Mouse (Mus musculus) kidney, postnatal 0 days (tissue): ENCODE data around the gene Olfr1395. TPM values are rescaled to one million over a fixed set of nuclear protein-coding genes. Genes with fewer than 3 reads are reported as not detected.

Source experiments
- ATAC-seq: fragments of 200-750 bp; cut with Nextera tagmentation; replicated peaks from 2 replicates; pipeline ENCODE4 v1.8.0; 2017; ENCODE audit warnings: low read depth, moderate number of reproducible peaks, moderate TSS enrichment, moderate library complexity; ENCODE audit not compliant: low FRiP score
- DNase-seq: peaks from one replicate; pipeline ENCODE4 v3.0.0-alpha.2; 2016; ENCODE audit warnings: low spot score
- H3K27ac ChIP-seq: fragments of 300-500 bp; sonication (generic); 2 replicates; pipeline ENCODE4 v1.5.1; 2014; ENCODE audit warnings: mild to moderate bottlenecking
- H3K27me3 ChIP-seq: fragments of 300-500 bp; sonication (generic); 2 replicates; pipeline ENCODE4 v1.6.1; 2014; ENCODE audit warnings: low read length, mixed read lengths; ENCODE audit not compliant: insufficient read depth
- H3K36me3 ChIP-seq: fragments of 300-500 bp; sonication (generic); 2 replicates; pipeline ENCODE4 v1.6.1; 2014; ENCODE audit warnings: low read length, mixed read lengths; ENCODE audit not compliant: insufficient read depth
- H3K4me1 ChIP-seq: fragments of 300-500 bp; sonication (generic); replicated peaks from 2 replicates; pipeline ENCODE4 v1.6.1; 2014; ENCODE audit warnings: antibody characterized with exemption, low read length, mixed read lengths; ENCODE audit not compliant: insufficient read depth
- H3K4me2 ChIP-seq: fragments of 300-500 bp; sonication (generic); 2 replicates; pipeline ENCODE4 v1.6.1; 2014; ENCODE audit warnings: mild to moderate bottlenecking, low read length, moderate library complexity, mixed read lengths
- H3K4me3 ChIP-seq: fragments of 300-500 bp; sonication (generic); replicated peaks from 2 replicates; pipeline ENCODE4 v1.5.1; 2014; ENCODE audit warnings: low read depth, low read length
- H3K9ac ChIP-seq: fragments of 300-500 bp; sonication (generic); 2 replicates; pipeline ENCODE4 v1.6.1; 2014; ENCODE audit warnings: low read depth, low read length
- H3K9me3 ChIP-seq: fragments of 300-500 bp; sonication (generic); replicated peaks from 2 replicates; pipeline ENCODE4 v1.6.1; 2016; ENCODE audit warnings: low read length, inconsistent platforms, mixed read lengths
- CTCF ChIP-seq: IDR thresholded peaks from 2 replicates; pipeline ENCODE4 v1.5.1; 2016; ENCODE audit warnings: antibody characterized with exemption, low read depth, mild to moderate bottlenecking, moderate library complexity
- WGBS: fragments of 180-500 bp; shearing (Covaris S2); extraction: QIAGEN DNeasy Blood & Tissue Kit; methylation state at CpG from one replicate; pipeline ENCODE4 v1.1.7; 2014; 5-methylcytosine and 5-hydroxymethylcytosine counted together
- polyA plus RNA-seq: library from polyadenylated mRNA; unstranded; fragments of >200 nt; fragmentation: Nextera tagmentation; extraction: Ambion mirVana; gene quantifications from 2 replicates; pipeline ENCODE4 v1.2.1, GENCODE M21; 2015

Olfr1395 gene
- polyA plus RNA-seq, 1 experiment from 2014 or later = not detected

- peak overlapping the region; percentile 14; the same call in 1 of the 2 replicates for H3K4me2 ChIP-seq
- TF ChIP-seq CTCF = peak; percentile 94
Observed at GRCm38 (mm10) chr11:49103047-49103693, 38.9 kb upstream of the Olfr1395 start.

DNA sequence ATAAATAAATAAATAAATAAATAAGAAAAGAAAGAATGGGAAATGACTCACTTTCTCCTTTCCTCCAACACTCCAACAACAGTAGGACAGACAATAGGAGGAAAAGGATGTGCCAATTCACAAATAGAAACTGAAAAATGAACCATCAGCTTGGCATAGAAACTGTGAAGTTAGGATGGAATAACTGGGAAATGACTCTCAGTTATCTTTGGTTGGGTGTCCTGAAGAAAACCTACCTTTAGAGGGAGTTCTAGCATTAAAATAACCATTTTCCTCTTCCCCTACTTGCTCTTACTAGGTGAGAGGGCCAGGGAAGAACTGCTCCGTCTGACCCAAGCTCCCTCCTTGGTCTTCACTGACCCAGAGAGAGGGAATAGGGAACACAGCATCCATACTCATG lies 36.3 kb upstream of the Olfr1395 start:
- H3K4me1 ChIP-seq = no peaks in the 10 kb centered on the region
- no peaks in the 10 kb centered on the region for H3K27me3 ChIP-seq
- ATAC-seq = no peak
- H3K36me3 ChIP-seq = no peaks in the 10 kb centered on the region
- H3K9me3 ChIP-seq = no peaks in the 10 kb centered on the region
- no peak overlapping the region for H3K4me2 ChIP-seq
- DNase-seq = peak; percentile 22
- H3K27ac ChIP-seq = no peak overlapping the region
- no peak overlapping the region for H3K4me3 ChIP-seq
- no peak for TF ChIP-seq CTCF
- WGBS = 75% methylated on average over 1 of the region's 1 CpGs
- H3K9ac ChIP-seq = no peak overlapping the region

More at GRCm38 (mm10) chr11:49103047-49103693, 38.9 kb upstream of the Olfr1395 start:
- no peak overlapping the region for H3K27ac ChIP-seq
- no peaks in the 10 kb centered on the region for H3K4me1 ChIP-seq
- H3K27me3 ChIP-seq = no peaks in the 10 kb centered on the region
- 10% methylated on average over 8 of the region's 8 CpGs for WGBS
- H3K36me3 ChIP-seq = no peaks in the 10 kb centered on the region
- no peak overlapping the region for H3K4me3 ChIP-seq
- ATAC-seq (peak; percentile 45; the same call in 1 of the 2 replicates), DNase-seq (peak; percentile 93)
- H3K9me3 ChIP-seq = no peaks in the 10 kb centered on the region
- no peak overlapping the region; the same call in 1 of the 2 replicates for H3K9ac ChIP-seq

GRCm38 (mm10) chr11:49107650-49108537 lies 34.2 kb upstream of the Olfr1395 start:
- 45% methylated on average over 10 of the region's 10 CpGs for WGBS
- Histone ChIP-seq H3K36me3 (no peaks in the 10 kb centered on the region), H3K27ac (no peak overlapping the region)

DNA sequence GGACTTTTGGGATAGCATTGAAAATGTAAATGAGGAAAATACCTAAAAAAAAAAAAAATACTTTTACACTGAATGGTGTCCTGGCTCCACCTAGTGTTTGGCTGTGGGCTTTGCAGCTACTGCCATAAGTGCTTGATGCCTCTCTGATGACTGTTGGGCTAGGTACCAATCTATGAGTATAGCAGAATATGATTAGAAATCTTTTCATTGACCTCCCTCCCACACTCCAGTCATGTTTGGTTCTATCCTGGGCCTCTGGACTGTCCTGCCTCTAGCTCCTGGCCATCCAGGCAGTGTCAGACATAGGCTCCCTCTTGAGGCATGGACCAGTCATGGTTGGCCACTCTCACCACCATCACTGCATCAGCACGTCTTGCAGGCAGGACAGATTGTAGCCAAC lies 33.2 kb upstream of the Olfr1395 start:
- H3K36me3 ChIP-seq = no peaks in the 10 kb centered on the region
- H3K27ac ChIP-seq = no peak overlapping the region
- peak; percentile 72 for TF ChIP-seq CTCF
- H3K4me1 ChIP-seq = no peaks in the 10 kb centered on the region
- ATAC-seq = no peak
- no peak overlapping the region for H3K4me2 ChIP-seq
- no peak overlapping the region for H3K9ac ChIP-seq
- 48% methylated on average over 1 of the region's 1 CpGs for WGBS
- no peak overlapping the region for H3K4me3 ChIP-seq
- peak; percentile 57 for DNase-seq
- no peaks in the 10 kb centered on the region for H3K9me3 ChIP-seq
- no peaks in the 10 kb centered on the region for H3K27me3 ChIP-seq

More at GRCm38 (mm10) chr11:49107650-49108537, 34.2 kb upstream of the Olfr1395 start:
- no peaks in the 10 kb centered on the region for H3K4me1 ChIP-seq
- DNase-seq (no peak), ATAC-seq (no peak)
- no peaks in the 10 kb centered on the region for H3K27me3 ChIP-seq
- no peak overlapping the region for H3K4me3 ChIP-seq
- no peak for TF ChIP-seq CTCF
- no peak overlapping the region for H3K4me2 ChIP-seq
- no peaks in the 10 kb centered on the region for H3K9me3 ChIP-seq
- no peak overlapping the region for H3K9ac ChIP-seq

GRCm38 (mm10) chr11:49111000-49111399 lies 31.1 kb upstream of the Olfr1395 start:
- DNase-seq (no peak), ATAC-seq (no peak)
- Histone ChIP-seq H3K27ac (no peak overlapping the region), H3K27me3 (no peaks in the 10 kb centered on the region), H3K4me1 (no peaks in the 10 kb centered on the region), H3K4me3 (no peak overlapping the region), H3K4me2 (no peak overlapping the region), H3K9ac (no peak overlapping the region), H3K9me3 (no peaks in the 10 kb centered on the region), H3K36me3 (no peaks in the 10 kb centered on the region)
- no peak for TF ChIP-seq CTCF
- 59% methylated on average over 1 of the region's 1 CpGs for WGBS

DNA sequence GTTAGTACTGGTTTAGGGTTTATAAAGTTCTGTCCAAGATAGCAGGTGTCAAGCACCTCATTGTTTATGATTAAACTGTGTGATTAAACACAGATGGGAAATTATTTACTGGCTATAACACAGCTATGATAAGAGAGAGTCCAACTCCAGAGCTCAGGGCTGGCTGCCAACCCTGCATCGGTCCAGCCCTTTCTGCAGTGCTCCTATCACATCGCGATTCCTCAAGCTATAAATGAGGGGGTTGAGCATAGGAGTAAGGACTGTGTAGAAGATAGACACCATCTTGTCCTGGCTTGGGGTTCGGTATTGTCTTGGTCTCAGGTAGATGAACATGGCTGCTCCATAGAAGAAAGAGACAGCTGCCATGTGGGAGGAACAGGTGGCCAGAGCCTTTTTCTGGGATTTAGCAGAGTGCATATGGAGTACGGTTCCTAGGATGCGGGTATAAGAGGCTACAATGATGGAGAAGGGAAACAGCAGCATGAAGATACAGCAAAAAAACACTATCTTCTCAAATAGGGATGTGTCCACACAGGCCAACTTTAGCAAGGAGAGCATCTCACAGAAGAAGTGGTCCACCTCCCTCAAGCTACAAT lies 29.4 kb upstream of the Olfr1395 start:
- Histone ChIP-seq H3K9ac (no peak overlapping the region), H3K9me3 (no peaks in the 10 kb centered on the region), H3K36me3 (no peaks in the 10 kb centered on the region), H3K4me3 (no peak overlapping the region), H3K27ac (no peak overlapping the region), H3K4me2 (no peak overlapping the region), H3K4me1 (no peaks in the 10 kb centered on the region), H3K27me3 (no peaks in the 10 kb centered on the region)
- TF ChIP-seq CTCF = no peak
- WGBS = 79% methylated on average over 6 of the region's 6 CpGs
- ATAC-seq = no peak
- DNase-seq = no peak
